Mouse (Mus musculus): ENCODE measurements around the gene Tnnt1.

Gene Tnnt1

DNA sequence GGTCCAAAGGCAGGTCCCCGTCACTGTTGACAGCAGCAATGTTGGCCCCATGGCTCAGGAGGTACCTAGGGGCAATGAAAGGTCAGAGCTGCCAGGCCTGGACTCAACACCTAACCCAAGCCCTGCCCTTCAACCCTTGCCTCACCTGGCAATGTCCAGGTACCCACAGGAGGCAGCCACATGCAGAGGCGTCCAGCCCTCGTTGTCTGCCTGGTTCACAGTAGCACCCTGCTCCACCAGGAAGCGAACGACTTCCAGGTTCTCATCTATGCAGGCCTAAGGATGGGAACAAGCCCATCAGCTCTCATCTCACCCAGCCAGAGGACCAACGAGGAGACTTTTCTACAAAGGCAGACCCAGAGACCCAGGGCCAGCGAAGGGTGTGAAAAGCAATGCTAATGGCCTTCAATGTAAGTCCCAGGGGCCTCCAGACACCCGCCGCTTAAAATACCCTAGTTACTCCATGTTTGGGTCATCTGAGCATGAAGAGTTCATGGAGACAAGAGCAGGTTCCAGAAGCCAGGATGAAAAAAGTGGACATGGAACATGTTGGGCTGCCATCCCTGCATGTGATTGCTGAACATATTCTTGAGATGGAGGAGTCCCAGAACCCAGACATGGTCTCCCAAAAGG is 18.8 kb downstream of the Tnnt1 start:
- no peak for DNase-seq (ENCODE audit: low spot score in 2 of 2)

DNA sequence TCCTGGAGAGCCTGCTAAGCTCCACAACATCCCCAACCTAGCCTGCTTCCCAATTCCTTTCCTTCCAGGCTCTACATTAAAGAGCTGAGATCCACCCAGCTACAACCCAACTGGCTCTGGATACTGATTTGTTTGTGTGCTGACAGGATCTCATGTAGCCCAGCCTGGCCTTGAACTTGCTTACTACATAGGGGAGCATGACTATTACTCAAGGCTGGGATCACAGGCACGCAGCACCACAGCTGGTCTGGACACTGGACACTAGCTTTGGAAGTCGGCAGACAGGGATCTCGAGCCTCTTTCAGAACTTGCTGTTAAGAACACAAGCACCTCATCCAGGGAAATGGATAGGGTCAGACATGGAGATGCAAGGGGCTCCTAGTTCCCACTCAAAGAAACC is 19.7 kb downstream of the Tnnt1 start:
- DNase-seq (ENCODE audit: low spot score in 2 of 2), result no peak

DNA sequence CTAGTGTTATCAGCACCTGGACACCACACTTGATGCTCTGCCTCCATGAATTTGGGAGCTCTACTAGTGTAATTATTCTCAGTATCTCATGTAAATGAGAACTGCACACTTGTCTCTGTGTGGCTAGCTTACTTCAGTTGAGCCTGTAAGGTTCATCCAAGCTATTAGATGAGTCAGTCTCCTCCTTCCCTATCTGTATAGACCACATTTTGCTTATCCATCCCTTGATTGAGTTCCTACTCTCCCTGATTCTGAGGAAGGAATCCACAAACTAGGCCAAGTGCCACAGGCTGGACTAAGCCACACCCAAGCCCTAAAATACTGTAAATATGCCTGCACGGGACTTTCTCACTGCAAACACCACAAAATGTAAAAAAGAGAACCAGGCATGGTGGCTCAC is 22.2 kb downstream of the Tnnt1 start:
- no peak for DNase-seq (ENCODE audit: low spot score in 2 of 2)

DNA sequence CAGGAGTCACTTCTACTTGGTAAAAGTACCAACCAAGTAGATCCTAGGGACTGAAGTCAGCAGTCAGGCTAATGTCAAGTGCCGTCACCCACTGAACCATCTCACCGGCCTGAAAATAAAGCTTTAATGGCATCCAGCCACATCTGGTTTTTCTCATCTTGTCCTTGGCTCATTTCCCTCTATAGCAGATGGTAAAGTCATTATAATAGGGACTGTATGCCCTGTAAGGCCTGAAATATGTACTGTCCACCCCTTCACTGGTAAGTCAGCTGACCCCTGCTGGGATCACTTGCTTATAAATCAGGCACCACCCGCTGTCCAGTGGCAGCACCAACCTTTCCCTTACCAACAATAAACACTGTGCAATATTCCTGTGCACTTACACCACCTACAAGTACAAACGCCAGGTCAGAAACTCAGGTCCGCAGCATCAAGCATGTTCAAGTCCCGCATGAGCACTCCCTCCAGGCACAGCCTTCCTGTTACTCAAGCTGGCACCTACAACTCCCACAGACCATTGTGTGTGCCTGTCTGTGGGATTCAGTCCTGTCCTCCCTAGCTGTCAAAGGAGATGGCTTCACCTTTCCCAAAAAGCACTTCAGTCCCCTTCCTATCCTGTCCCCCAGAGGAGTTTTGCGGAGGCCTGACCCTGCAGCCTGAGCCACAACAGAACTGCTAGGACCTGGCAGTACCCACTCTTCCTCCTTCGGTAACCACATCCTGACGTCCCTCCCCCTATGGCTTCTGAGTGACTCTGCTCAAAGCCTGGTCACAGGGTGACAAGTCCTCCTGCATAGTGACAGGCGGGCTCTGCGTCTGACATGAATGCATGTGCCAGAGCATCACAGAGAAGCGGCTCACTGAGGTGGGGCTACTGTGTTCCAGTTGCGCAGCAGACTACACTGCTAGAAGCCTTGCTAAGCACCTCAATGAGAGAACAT is 23.6 kb downstream of the Tnnt1 start:
- no peak for DNase-seq (ENCODE audit: low spot score in 2 of 2)

DNA sequence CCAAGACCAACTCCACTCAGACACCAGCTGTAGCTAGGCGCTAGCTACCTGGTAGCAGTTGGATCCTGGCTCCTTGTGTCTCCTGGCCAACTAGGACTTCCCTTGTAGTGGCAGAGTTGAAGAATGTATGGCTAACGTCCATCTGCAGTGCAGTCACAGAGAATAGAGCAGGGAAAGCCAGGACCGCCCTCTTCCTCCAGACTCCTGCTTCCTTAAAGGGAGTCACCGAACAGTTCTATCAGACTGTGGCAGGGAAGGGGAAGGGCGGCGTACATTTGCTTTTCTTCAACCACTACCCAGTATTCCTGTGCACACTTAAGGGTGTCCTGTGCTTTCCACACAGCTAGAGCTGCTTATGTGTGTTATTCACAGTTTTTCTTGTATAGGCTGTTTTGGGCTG is 24.9 kb downstream of the Tnnt1 start:
- DNase-seq (ENCODE audit: low spot score in 2 of 2), result no peak

DNA sequence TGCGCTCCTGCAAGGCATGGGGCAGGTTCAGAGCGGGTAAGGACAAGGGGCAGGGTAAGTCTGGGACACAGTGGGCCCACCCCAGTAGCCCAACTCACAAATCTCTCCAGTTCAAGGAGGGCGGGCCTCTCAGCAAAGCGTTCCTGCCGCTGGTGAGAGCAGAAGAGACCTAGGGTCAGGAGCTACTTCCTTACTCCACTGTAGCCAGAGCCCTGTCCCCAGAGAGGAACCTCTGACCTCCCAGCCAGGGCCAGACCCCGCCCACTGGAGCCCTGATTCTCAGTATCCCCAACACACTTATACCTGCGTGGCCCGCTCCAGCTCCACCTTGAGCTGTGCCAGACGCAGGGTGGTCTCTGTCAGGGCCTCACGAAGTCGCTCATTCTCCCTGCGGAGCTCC is 33.9 kb downstream of the Tnnt1 start:
- no peak for DNase-seq (ENCODE audit: low spot score in 2 of 2)

DNA sequence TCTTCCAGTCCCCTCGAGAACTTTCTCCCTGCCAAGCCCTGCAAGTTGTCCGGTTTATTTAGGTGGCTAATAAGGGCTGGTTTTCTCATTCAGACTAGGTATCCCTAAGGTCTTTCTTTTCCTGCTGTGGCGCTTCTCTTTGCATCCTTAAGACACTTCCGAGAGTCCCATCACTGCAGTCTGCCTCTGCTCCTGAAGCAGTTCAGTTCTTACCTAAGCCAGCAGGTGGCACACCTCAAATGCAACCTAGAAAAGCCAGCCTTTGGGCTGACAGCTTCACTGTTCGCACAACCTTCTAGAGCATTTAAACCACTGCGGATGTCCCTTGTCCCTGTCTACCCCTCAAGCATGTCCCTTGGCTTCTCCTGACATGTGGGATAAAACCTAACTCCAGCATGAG is 36.5 kb downstream of the Tnnt1 start:
- no peak for DNase-seq (ENCODE audit: low spot score in 2 of 2)

DNA sequence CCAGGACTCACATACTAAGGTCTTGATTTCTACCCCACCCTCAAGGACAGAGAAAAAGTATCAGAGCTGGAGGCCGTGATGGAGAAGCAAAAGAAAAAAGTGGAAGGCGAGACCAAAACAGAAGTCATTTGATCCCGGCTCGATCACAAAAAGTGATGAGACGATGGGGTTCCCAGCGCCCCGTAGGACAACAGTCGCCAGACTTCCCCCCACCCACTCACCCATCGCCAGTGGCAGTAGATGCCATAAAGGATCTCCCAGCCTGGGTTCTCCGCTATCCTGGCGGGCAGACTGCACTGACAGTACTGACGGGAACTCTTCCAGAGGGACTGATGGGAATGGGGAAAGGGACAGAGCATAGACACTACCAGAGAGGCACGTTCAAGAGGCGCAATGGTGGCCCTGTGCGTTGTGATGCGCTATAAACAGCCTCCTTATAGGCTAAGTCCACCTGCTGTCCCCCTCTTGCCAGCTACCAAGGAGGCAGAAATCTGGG is 37.3 kb downstream of the Tnnt1 start:
- DNase-seq (ENCODE audit: low spot score in 2 of 2), result no peak

DNA sequence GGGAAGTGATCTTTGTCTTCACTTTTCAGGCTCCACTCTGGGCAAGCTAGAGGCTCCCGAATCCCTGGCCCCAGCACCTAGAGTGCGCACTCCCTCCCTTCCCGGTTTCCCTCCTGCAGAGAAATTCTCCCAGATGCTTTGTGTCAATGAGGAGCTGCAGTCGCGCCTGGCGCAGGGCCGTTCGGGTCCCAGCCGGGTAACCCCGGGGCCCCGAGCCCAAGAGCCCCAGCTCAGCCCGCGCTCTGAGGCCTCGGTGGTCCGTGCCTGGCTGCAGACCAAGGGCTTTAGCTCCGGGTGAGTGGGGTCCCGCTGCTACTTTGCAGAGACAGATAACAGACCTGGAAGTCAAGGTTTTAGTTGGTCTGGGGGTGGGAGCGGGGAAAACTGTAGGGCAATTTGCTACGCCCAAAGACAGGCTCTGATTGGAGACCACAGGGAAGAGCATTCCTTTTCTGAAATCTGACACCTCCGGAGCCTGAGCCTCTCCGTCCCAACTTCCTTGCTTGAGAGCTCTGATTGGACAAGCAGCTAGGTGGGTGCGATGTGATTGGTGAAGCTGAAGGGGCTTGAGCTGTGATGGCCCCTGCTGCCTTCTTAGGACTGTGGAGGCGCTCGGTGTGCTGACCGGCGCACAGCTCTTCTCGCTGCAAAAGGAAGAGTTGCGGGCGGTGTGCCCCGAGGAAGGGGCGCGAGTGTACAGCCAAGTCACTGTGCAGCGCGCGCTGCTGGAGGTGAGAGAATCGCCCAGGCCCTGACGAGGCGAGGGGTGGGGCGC is 38.0 kb downstream of the Tnnt1 start:
- DNase-seq (ENCODE audit: low spot score in 2 of 2), result peak; percentile 64 to 72

DNA sequence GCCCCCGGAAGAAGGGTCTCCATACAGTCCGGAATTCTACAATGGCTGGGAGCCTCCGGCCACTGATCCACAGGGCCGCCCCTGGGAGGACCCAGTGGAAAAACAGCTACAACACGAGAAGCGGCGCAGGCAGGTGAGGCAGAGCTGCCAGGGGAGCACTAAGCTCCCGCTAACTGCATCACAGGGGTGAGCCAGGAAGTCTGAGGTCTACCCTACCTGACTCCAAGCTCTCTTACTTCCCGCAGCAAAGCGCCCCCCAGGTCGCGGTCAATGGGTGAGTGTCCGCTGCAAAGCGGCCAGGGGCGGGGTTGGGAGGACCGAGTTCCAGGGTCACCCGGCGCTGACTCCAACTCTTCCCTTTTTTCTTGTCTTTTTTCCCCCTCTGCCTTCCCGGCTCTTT is 42.2 kb downstream of the Tnnt1 start:
- DNase-seq (ENCODE audit: low spot score in 2 of 2), result no peak

DNA sequence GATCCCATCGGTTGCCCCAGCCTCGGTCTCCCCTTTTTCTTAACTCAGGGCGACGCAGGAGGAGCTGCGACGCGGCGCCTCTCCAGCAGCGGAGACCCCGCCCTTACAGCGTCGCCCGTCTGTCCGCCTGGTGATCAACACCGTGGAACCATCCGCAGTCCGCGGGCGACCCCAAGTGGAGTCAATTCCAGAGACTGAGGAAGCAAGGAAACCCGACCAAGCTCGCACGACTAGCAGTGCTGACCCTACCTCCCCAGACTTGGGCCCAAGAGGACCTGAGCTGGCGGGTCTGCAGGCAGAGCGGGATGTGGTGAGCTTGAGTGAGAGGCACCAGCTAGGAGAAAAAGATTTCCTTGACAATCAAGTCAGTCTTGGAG is 45.0 kb downstream of the Tnnt1 start:
- DNase-seq (ENCODE audit: low spot score in 2 of 2), result peak; percentile 69 to 88

DNA sequence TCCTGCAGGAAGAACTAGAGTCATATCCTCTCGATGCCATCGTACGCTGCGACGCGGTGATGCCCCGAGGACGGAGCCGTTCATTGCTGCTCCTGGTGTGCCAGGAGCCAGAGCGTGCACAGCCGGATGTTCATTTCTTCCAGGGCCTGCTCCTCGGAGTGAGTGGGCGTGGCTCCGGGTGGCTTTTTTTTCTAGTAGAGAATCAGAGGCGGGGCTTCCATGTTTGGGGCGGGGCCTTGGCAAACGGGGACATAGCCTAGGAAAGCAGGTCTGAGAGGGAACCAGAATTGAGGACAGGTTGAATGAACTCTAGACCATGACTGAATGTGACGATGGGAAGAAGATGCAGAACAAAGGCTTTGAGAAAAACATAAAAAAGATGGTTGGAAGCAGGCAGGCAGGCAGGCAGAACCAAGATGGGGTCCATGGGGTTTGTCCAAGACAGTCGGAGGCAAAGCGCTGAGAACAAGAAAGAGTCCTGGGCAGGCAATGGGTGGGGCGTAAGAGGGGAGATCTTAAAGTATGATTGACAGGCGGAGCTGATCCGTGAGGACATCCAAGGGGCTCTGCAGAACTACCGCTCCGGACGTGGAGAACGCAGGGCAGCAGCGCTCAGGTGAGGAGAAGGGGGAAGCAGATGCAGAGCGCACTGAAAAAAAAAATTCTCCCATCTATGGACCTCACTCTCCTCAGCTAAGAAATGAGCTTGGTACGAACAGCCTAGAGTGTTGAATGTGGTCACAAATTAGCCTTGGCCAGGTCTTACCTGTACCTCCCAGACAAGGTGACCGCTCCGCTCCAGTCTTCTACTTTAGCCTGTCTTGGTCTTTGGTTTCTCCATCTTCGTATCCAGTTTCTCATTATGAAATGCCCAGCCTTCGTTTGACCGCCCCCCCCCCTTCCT is 45.7 kb downstream of the Tnnt1 start:
- peak; percentile 45 to 49 for DNase-seq (ENCODE audit: low spot score in 2 of 2)

DNA sequence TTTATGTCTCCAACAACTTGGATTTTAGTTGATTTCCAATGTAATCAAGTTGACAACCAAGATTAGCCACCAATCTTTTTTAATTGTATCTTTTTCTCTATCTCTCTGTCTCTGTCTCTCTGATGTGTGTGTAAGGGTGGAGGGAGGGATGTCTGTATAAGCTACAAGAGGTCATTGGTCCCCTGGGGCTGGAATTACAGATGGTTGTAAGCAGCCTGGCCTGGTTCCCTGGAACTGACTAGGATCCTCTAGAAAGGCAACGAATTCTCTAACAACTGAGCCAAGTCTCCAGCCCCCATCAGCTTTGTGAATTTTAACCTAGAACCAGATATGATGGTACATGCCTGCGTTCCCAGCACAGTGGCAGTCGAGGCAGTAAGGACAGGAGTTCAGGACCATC is 48.4 kb downstream of the Tnnt1 start:
- DNase-seq (ENCODE audit: low spot score in 2 of 2), result no peak

DNA sequence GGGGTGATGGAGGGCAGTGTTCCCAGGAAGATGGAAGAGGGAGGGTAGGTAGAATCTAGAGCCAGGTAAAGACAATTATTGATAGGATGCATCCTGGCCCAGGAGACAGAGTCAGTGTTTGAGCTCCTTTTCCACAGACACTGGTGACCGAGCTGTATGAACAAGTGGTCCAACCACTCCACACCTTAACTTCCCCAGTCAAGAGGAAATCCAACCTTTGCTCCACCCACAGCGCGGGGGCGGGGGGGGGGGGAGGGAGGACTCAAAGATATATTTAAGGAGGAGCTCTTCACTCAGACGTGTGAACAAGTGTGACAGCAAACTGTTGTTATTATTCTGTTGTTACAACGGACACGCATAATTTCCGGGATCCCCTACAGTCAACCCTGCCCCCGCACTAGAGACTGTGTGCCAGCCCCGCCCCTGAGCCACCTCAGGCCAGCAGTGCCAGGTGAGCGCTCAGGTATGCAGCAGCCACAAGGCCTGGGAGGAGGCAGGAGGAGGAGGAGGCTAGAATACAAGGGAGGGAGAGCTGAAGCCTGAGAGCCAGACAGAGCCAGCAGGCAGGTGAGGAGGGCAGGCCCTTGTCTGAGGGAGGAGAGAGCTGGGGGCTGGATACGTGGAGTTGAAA is 51.9 kb downstream of the Tnnt1 start:
- no peak for DNase-seq (ENCODE audit: low spot score in 2 of 2)

DNA sequence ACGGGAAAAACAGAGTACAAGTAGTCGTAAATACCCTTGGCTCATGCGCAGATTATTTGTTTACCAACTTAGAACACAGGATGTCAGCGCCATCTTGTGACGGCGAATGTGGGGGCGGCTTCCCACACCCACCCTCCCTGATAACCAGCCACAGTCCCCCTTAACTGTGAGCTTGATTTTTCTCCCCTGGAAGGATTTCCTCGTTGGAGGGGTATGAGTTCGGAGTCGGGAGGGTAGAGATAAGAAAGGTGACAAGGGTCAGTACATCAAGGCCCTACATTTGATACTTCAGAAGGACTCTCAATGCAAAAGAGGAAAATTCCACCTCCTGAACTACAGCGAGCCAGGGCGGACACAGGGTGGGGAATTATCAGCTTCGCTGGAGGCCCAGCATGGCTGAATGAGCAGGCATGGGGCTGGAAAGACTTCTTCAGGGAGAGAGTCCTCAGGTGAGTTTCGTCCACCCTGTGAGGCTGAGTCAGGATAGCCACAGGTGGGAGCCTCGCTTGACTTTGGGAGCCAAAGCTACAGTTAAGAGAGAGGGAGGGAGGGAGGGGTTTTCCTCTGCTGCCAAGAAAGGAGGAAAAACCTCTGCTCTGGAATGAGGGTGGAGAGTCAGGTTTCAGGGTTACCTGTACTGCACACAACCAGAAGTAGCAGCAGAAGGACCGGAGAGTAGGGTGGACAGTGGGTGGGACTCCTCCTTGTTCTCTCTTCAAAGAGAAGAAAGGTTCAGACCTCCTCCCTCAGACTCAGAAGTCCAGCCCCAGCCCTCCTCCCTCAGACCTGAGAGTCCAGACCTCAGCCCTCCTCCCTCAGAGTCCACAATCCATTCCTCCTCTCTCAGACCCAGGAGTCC is 55.4 kb downstream of the Tnnt1 start, which contains the start of gene Eps8l1:
TSS of gene Eps8l1 (plus strand) at position 99 of the 859 bp plus-strand sequence.
- DNase-seq (ENCODE audit: low spot score in 2 of 2), result no peak

All from frontal cortex, postnatal 10 days (tissue).